Mouse (Mus musculus) hindbrain, embryonic 12.5 days (tissue): ENCODE measurements around the gene Aldoc. TPM values are rescaled to one million over a fixed set of nuclear protein-coding genes. Genes with fewer than 3 reads are reported as not detected.

Experiments used
- ATAC-seq: fragments of 200-750 bp; cut with Nextera tagmentation; 2 replicates; pipeline ENCODE4 v1.8.0; 2017; ENCODE audit warnings: moderate TSS enrichment; ENCODE audit not compliant: low FRiP score
- H3K27ac ChIP-seq: fragments of 300-500 bp; sonication (generic); 2 replicates; pipeline ENCODE4 v1.5.1; 2016; ENCODE audit warnings: mild to moderate bottlenecking
- H3K27me3 ChIP-seq: fragments of 300-500 bp; sonication (generic); 2 replicates; pipeline ENCODE4 v1.6.1; 2016; ENCODE audit warnings: mild to moderate bottlenecking
- H3K36me3 ChIP-seq: fragments of 300-500 bp; sonication (generic); 2 replicates; pipeline ENCODE4 v1.6.1; 2016; ENCODE audit warnings: mild to moderate bottlenecking
- H3K4me1 ChIP-seq: fragments of 300-500 bp; sonication (generic); 2 replicates; pipeline ENCODE4 v1.6.1; 2016
- H3K4me2 ChIP-seq: fragments of 300-500 bp; sonication (generic); replicated peaks from 2 replicates; pipeline ENCODE4 v1.6.1; 2016; ENCODE audit warnings: mild to moderate bottlenecking
- H3K4me3 ChIP-seq: fragments of 300-500 bp; sonication (generic); 2 replicates; pipeline ENCODE4 v1.5.1; 2016; ENCODE audit warnings: mild to moderate bottlenecking
- H3K9ac ChIP-seq: fragments of 300-500 bp; sonication (generic); 2 replicates; pipeline ENCODE4 v1.6.1; 2016; ENCODE audit warnings: mild to moderate bottlenecking, moderate library complexity
- H3K9me3 ChIP-seq: fragments of 300-500 bp; sonication (generic); replicated peaks from 2 replicates; pipeline ENCODE4 v1.6.1; 2016; ENCODE audit warnings: mild to moderate bottlenecking
- WGBS: fragments of 180-500 bp; shearing (Covaris S2); methylation state at CpG from one replicate; pipeline ENCODE4 v1.1.7; 2016; 5-methylcytosine and 5-hydroxymethylcytosine counted together
- polyA plus RNA-seq: library from polyadenylated mRNA; unstranded; fragments of >200 nt; fragmentation: Nextera tagmentation; extraction: Ambion mirVana; gene quantifications from 2 replicates; pipeline ENCODE4 v1.2.1, GENCODE M21; 2016

Gene Aldoc
- polyA plus RNA-seq, 1 experiment from 2014 or later: 20.1 TPM

- H3K27ac ChIP-seq: no peak overlapping the region
- H3K9me3 ChIP-seq: no peaks in the 10 kb centered on the region
- H3K4me1 ChIP-seq: peaks cover 6% of the 10 kb centered on the region
- H3K9ac ChIP-seq: no peak overlapping the region
- H3K27me3 ChIP-seq: no peaks in the 10 kb centered on the region
- H3K36me3 ChIP-seq: no peaks in the 10 kb centered on the region
- no peak overlapping the region for H3K4me3 ChIP-seq
- H3K4me2 ChIP-seq: no peak overlapping the region
- WGBS: 77% methylated on average over 3 of the region's 3 CpGs
- no peak for ATAC-seq
Observed at GRCm38 (mm10) chr11:78372166-78372565, 49.4 kb downstream of the Aldoc start.

GRCm38 (mm10) chr11:78372610-78373009 lies 49.8 kb downstream of the Aldoc start:
- no peaks in the 10 kb centered on the region for H3K27me3 ChIP-seq
- no peaks in the 10 kb centered on the region for H3K36me3 ChIP-seq
- peaks cover 6% of the 10 kb centered on the region for H3K4me1 ChIP-seq
- H3K4me3 ChIP-seq: no peak overlapping the region
- no peak overlapping the region for H3K9ac ChIP-seq
- no peak overlapping the region for H3K4me2 ChIP-seq
- H3K9me3 ChIP-seq: no peaks in the 10 kb centered on the region
- H3K27ac ChIP-seq: no peak overlapping the region
- no peak for ATAC-seq
- WGBS: 47% methylated on average over 7 of the region's 7 CpGs

- Histone ChIP-seq H3K4me3 (no peak overlapping the region), H3K4me1 (peaks cover 6% of the 10 kb centered on the region), H3K4me2 (no peak overlapping the region), H3K9me3 (no peaks in the 10 kb centered on the region), H3K27me3 (no peaks in the 10 kb centered on the region), H3K36me3 (no peaks in the 10 kb centered on the region), H3K27ac (no peak overlapping the region), H3K9ac (no peak overlapping the region)
- 73% methylated on average over 8 of the region's 8 CpGs for WGBS
- ATAC-seq: no peak
Observed at GRCm38 (mm10) chr11:78374147-78374546, 51.4 kb downstream of the Aldoc start.

Other genes starting within 250 kb of the Aldoc start
- gene Eral1, start 242.6 kb upstream of the Aldoc start, polyA plus RNA-seq: 31.5 and 31.8 TPM in 2 replicates
- 24.3 and 28.0 TPM in 2 replicates for gene Fam222b, start 228.3 kb upstream of the Aldoc start, polyA plus RNA-seq
- 149 and 152 TPM in 2 replicates for gene Traf4, start 157.4 kb upstream of the Aldoc start, polyA plus RNA-seq
- 10.7 and 12.9 TPM in 2 replicates for gene Nek8, start 146.3 kb upstream of the Aldoc start, polyA plus RNA-seq
- gene Tlcd1, start 146.3 kb upstream of the Aldoc start, polyA plus RNA-seq: 9.4 and 10.2 TPM in 2 replicates
- 894 and 983 TPM in 2 replicates for gene Rpl23a, start 139.4 kb upstream of the Aldoc start, polyA plus RNA-seq
- 75.2 and 81.0 TPM in 2 replicates for gene Rab34, start 134.5 kb upstream of the Aldoc start, polyA plus RNA-seq
- gene Proca1, start 129.6 kb upstream of the Aldoc start, polyA plus RNA-seq: 2.8 and 3.0 TPM in 2 replicates
- 55.2 and 58.0 TPM in 2 replicates for gene Sdf2, start 77.2 kb upstream of the Aldoc start, polyA plus RNA-seq
- gene Supt6, start 77.0 kb upstream of the Aldoc start, polyA plus RNA-seq: 39.9 and 44.1 TPM in 2 replicates
- 80.4 and 80.7 TPM in 2 replicates for gene 2610507B11Rik, start 61.2 kb upstream of the Aldoc start, polyA plus RNA-seq
- 0.34 and 0.51 TPM in 2 replicates for gene BC030499, start 32.1 kb upstream of the Aldoc start, polyA plus RNA-seq
- 29.4 and 35.9 TPM in 2 replicates for gene Spag5, start 21.4 kb upstream of the Aldoc start, polyA plus RNA-seq
- gene Pigs, start 5.4 kb downstream of the Aldoc start, polyA plus RNA-seq: 76.9 and 77.1 TPM in 2 replicates
- 86.0 and 92.7 TPM in 2 replicates for gene Unc119, start 20.5 kb downstream of the Aldoc start, polyA plus RNA-seq
- not detected in 2 replicates for gene Foxn1, start 63.6 kb downstream of the Aldoc start, polyA plus RNA-seq
- gene Slc13a2, start 99.2 kb downstream of the Aldoc start, polyA plus RNA-seq: not detected in 2 replicates
- 17.5 and 17.9 TPM in 2 replicates for gene Slc46a1, start 142.7 kb downstream of the Aldoc start, polyA plus RNA-seq
- gene Sarm1, start 174.8 kb downstream of the Aldoc start, polyA plus RNA-seq: 33.7 and 35.7 TPM in 2 replicates
- gene Vtn, start 176.1 kb downstream of the Aldoc start, polyA plus RNA-seq: 118 and 156 TPM in 2 replicates
- not detected in 2 replicates for gene Sebox, start 180.5 kb downstream of the Aldoc start, polyA plus RNA-seq
- 75.2 and 81.1 TPM in 2 replicates for gene Tmem199, start 189.2 kb downstream of the Aldoc start, polyA plus RNA-seq
- gene Poldip2, start 189.2 kb downstream of the Aldoc start, polyA plus RNA-seq: 166 and 176 TPM in 2 replicates
- 59.8 and 61.4 TPM in 2 replicates for gene Tnfaip1, start 213.4 kb downstream of the Aldoc start, polyA plus RNA-seq
- gene Ift20, start 213.4 kb downstream of the Aldoc start, polyA plus RNA-seq: 108 and 127 TPM in 2 replicates
- 44.2 and 47.3 TPM in 2 replicates for gene Tmem97, start 227.8 kb downstream of the Aldoc start, polyA plus RNA-seq